Mouse (Mus musculus) megakaryocyte, embryonic 14.5 days (primary cell): ENCODE measurements around the gene Fam69b.

ENCODE experiments used
- FLI1 ChIP-seq: IDR thresholded peaks from 2 replicates; pipeline ENCODE4 v1.6.1; 2012; ENCODE audit warnings: low read length, inconsistent platforms, mixed read lengths
- GATA1 ChIP-seq: IDR thresholded peaks from 3 replicates; pipeline ENCODE4 v1.6.1; 2012; ENCODE audit warnings: mixed read lengths, low read length, inconsistent platforms, borderline replicate concordance

DNA sequence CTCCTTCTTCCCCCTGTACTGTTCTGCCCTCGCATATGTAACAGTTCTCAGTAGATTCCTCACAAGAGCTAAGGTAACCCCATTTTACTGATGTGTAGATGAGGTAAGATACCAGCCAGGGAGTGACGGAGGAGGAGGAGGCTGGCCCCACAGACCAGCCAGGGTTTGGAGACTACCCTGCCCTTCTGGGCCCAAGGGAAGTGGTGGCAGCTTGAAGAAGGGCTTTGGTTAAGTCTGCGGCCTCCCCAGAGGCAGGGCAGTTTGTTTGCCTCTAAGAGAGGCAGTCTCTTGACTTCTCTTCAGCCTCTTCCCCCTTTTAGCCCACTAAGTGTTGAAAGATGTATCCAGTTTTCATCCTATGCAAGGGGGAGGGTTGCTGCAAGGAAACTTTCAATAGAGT lies 21.7 kb upstream of the Fam69b start:
- TF ChIP-seq GATA1, result no peak
- no peak for TF ChIP-seq FLI1
